Mouse (Mus musculus) liver, embryonic 14.5 days (tissue): ENCODE data around the gene Spata5.

Experiments
- CTCF ChIP-seq: IDR thresholded peaks from 2 replicates; pipeline ENCODE4 v1.5.1; 2016; ENCODE audit warnings: antibody characterized with exemption, low read depth, control low read depth
- EP300 ChIP-seq: IDR thresholded peaks from 2 replicates; pipeline ENCODE4 v1.6.1; 2016; ENCODE audit warnings: antibody characterized with exemption, low read depth

- TF ChIP-seq EP300 = no peak
- no peak for TF ChIP-seq CTCF
Measured at GRCm38 (mm10) chr3:37567505-37567904, 147.8 kb downstream of the Spata5 start.
